ENCODE assay signal across 9 mouse cellular contexts in genomic region chr12:29627956-29628750, GRCm38 (mm10).
A peak's percentile ranks its signal among the peaks of the same experiment; 100 is the strongest.
DNase-seq lines count a peak whose midpoint lies in the region; ATAC-seq lines count a peak whose summit lies in the region.
"Had no signal": no experiment of that assay in that cellular context is flagged by ENCODE, and none has a peak within 500 bp of the region (broad histone marks: within the 10 kb centered on the region; RNA-seq: fewer than 3 reads in every experiment).

No protein-coding gene starts in this region.

- no peak overlapping the region for H3K27ac ChIP-seq in heart, embryonic 12.5 days (ENCODE audit: poor library complexity, severe bottlenecking)
- H3K27ac ChIP-seq in midbrain, embryonic 14.5 days (replicated peaks; ENCODE audit: low read depth, low read length), result no peak overlapping the region; the same call in 1 of the 2 replicates
- H3K27ac ChIP-seq: neural tube, embryonic 12.5 days had no signal

- H3K4me1 ChIP-seq in heart, embryonic 12.5 days (replicated peaks), result peaks cover 16% of the 10 kb centered on the region; the same call in 1 of the 2 replicates
- H3K4me1 ChIP-seq in midbrain, embryonic 14.5 days (ENCODE audit: control insufficient read depth, insufficient read depth, low read length), result peaks cover 26% of the 10 kb centered on the region

- H3K9me3 ChIP-seq in heart, embryonic 12.5 days (replicated peaks), result no peaks in the 10 kb centered on the region
- H3K9me3 ChIP-seq in midbrain, embryonic 14.5 days (ENCODE audit: control insufficient read depth, low read length), result no peaks in the 10 kb centered on the region
- H3K9me3 ChIP-seq: neural tube, embryonic 12.5 days had no signal

- WGBS in heart, embryonic 12.5 days, result 59% methylated on average over 15 of the region's 15 CpGs
- WGBS in midbrain, embryonic 14.5 days, result 69% methylated on average over 15 of the region's 15 CpGs

- H3K4me3 ChIP-seq in heart, embryonic 12.5 days, result no peak overlapping the region
- no peak overlapping the region for H3K4me3 ChIP-seq in midbrain, embryonic 14.5 days (replicated peaks; ENCODE audit: low read depth, low read length)
- H3K4me3 ChIP-seq: neural tube, embryonic 12.5 days had no signal

- no peak overlapping the region for H3K4me2 ChIP-seq in heart, embryonic 12.5 days
- H3K4me2 ChIP-seq in midbrain, embryonic 14.5 days (ENCODE audit: low read length), result no peak overlapping the region
- H3K4me2 ChIP-seq: neural tube, embryonic 12.5 days had no signal

- H3K36me3 ChIP-seq in heart, embryonic 12.5 days, result no peaks in the 10 kb centered on the region
- no peaks in the 10 kb centered on the region for H3K36me3 ChIP-seq in midbrain, embryonic 14.5 days (ENCODE audit: control insufficient read depth, insufficient read depth, low read length)
- H3K36me3 ChIP-seq: neural tube, embryonic 12.5 days had no signal

- no peak for ATAC-seq in heart, embryonic 12.5 days (ENCODE audit: insufficient number of reproducible peaks, low FRiP score)
- no peak; the same call in 1 of the 2 replicates for ATAC-seq in midbrain, embryonic 14.5 days (ENCODE audit: low FRiP score, low TSS enrichment)
- no peak; the same call in 1 of the 2 replicates for ATAC-seq in frontal cortex, adult (ENCODE audit: low TSS enrichment)

- DNase-seq in heart, postnatal 4 days, result peak; percentile 17
- peak; percentile 15 for DNase-seq in MN1 (ENCODE audit: low spot score)
- DNase-seq in embryo, embryonic 10.5 days (ENCODE audit: low spot score), result peak; percentile 65
- peak; percentile 50 for DNase-seq in midbrain, embryonic 14.5 days
- DNase-seq in frontal cortex, adult 2 months (ENCODE audit: extremely low spot score in 1 of 2, low spot score in 1 of 2), result no peak
- no peak for DNase-seq in right cerebral cortex, postnatal 10 days (ENCODE audit: low spot score in 2 of 2)

- H3K27me3 ChIP-seq in heart, embryonic 12.5 days (replicated peaks), result no peaks in the 10 kb centered on the region
- H3K27me3 ChIP-seq in midbrain, embryonic 14.5 days (ENCODE audit: control insufficient read depth, insufficient read depth, low read length), result no peaks in the 10 kb centered on the region
- H3K27me3 ChIP-seq: neural tube, embryonic 12.5 days had no signal

- H3K9ac ChIP-seq in heart, embryonic 12.5 days, result no peak overlapping the region
- H3K9ac ChIP-seq in midbrain, embryonic 14.5 days (replicated peaks; ENCODE audit: low read length), result no peak overlapping the region
- H3K9ac ChIP-seq: neural tube, embryonic 12.5 days had no signal

Comparison
In these comparisons a context has a peak if more than half of its experiments do, and no peak if none do; other contexts are left out.
1. DNase-seq: peak in heart, postnatal 4 days (single experiment), MN1 (single experiment), embryo, embryonic 10.5 days (single experiment) and midbrain, embryonic 14.5 days (single experiment); none in frontal cortex, adult 2 months (0 of 2) and right cerebral cortex, postnatal 10 days (0 of 2).